Mouse (Mus musculus): Measurements from ENCODE around the gene Tcf25.
"Not testable (repeated sequence)": the region's sequence is repeated elsewhere in the genome, so short reads cannot be mapped to it uniquely, and the experiment has no call there.

The Tcf25 gene

DNA sequence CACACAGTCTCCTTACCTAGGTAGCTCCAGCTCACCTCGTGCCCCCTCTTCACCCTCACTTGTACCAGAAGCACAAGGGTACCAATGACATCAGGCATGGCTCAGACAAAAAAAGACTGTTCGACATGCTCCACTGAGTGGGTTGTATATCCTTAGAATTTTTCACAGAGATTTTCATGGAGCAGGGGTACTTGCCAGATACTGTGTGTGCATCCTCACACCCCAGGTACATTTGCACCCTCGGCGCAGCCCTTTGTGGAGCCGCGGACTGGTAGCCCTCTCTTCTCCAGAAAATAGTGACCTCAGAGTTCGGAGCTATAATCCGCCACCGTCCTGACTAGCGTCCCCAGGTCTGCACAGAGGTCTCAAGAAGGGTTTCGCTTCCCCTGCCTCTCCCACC, 37.2 kb downstream of the Tcf25 start:
- no peak for DNase-seq (ENCODE audit: low read depth, low spot score)

GRCm38 (mm10) chr8:123411246-123411645, 37.7 kb downstream of the Tcf25 start, which contains the start of gene Tubb3:
Gene Tubb3 (plus strand): TSS chr8:123411424.
- peak; percentile 88 for DNase-seq (ENCODE audit: low read depth, low spot score)

DNA sequence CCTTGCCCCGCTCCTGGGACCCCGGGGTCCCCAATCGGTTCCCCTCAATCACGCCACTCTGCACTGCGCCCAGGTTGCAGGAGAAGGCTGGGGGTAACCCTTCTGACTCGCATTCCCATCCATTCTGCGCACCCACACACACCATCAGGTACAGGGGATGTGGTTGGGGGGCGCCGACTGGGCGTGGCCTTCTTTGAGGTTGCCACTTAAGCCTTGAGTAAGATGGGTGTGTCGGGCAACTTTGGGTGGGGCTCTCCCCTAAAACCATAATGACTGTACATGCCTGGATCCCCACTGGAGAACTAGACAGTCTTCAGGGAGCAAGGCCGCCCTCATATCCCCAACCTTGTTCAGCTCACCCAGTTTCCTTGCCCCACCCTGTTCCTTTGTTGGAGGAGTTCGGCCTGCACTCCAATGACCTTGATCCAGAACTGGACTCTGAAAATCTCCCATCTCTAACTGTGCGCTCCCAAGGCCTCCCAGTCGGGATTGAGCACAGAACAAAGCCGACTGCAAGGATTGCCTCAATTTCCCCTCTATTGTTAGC, 38.3 kb downstream of the Tcf25 start:
- DNase-seq (ENCODE audit: low read depth, low spot score) = peak; percentile 84

DNA sequence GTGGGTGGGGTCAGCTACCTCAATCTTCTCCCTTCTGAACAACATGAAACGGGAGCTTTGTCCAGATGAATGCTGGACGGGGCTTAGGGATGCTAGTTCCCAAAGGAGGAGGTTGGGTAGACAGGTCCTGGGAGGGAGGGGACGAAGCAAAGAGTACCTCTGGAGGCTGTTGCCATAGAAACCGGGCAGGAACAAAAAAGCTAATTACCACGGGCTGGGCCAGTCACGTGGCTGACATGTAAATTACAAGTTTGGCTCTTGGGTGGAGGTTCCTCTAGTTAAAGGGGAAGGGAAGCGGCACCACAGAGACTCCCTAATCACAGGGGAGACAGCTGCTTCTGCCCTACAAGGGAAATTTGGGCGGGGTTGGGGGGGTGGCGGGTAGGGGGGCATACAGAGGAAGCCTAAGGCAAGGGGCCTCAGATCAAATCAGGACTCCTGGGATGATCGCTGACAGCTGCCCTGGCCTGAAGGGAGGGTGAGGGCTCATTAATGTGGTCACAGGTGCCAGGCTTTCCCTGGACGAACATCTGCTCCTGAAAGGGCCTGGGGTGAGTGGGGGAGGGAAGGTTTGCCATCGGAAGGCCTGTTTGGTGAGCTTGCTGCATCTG, 39.1 kb downstream of the Tcf25 start:
- peak; percentile 95 for DNase-seq (ENCODE audit: low read depth, low spot score)

DNA sequence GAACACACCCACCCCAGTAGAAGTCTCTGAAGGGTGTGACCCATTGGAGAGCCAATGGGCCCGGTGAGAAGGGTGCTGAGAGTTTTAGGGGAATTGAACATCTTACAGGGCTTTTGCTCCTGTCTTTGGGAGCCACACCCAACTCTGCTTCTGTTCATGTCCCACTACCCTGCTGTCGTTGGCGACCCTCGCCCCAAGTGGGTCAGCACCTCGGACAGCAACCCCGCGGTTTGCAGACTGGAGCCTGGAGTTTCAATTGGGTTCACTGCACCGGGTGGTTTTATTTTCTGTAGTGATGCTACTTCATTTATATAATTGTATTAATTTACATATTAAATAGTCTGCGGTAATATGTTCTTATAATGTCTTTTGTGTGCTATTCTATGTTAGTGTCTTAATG, 40.7 kb downstream of the Tcf25 start:
- DNase-seq (ENCODE audit: low read depth, low spot score) = no peak

DNA sequence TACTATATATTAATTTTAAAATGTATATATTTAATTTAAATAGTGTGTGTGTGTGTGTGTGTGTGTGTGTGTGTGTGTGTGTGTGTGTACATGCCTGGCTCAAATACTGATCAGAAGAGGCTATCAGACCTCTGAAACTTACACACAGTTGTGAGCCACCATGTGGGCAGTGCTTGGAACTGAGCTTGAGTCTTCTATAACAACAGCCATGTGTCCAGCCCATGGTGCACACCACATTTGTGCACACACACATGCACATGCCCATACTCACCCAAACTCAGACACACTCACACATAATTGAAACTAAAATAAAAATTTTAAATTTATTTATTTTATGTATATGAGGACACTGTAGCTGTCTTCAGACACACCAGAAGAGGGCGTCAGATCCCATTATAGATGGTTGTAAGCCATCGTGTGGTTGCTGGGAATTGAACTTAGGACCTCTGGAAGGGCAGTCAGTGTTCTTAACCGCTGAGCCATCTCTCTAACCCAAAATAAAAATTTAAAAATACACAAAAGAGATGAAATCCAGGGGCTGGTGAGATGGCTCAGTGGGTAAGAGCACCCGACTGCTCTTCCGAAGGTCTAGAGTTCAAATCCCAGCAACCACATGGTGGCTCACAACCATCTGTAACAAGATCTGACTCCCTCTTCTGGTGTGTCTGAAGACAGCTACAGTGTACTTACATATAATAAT, 41.6 kb downstream of the Tcf25 start:
- not testable (repeated sequence) for DNase-seq (ENCODE audit: low read depth, low spot score)

- DNase-seq (ENCODE audit: low read depth, low spot score) = peak; percentile 87
These were observed 42.7 kb downstream of the Tcf25 start for GRCm38 (mm10) chr8:123415967-123416943.

GRCm38 (mm10) chr8:123416944-123417555, 43.5 kb downstream of the Tcf25 start:
- no peak for DNase-seq (ENCODE audit: low read depth, low spot score)

GRCm38 (mm10) chr8:123419711-123420110, 46.2 kb downstream of the Tcf25 start:
- no peak for DNase-seq (ENCODE audit: low read depth, low spot score)

- DNase-seq (ENCODE audit: low read depth, low spot score) = no peak
These were observed 47.1 kb downstream of the Tcf25 start for GRCm38 (mm10) chr8:123420525-123421281.

DNA sequence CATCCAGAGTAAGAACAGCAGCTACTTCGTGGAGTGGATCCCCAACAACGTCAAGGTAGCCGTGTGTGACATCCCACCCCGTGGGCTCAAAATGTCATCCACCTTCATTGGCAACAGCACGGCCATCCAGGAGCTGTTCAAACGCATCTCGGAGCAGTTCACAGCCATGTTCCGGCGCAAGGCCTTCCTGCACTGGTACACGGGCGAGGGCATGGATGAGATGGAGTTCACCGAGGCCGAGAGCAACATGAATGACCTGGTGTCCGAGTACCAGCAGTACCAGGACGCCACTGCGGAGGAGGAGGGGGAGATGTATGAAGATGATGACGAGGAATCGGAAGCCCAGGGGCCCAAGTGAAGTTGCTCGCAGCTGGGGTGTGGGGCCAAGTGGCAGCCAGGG, 47.8 kb downstream of the Tcf25 start:
- no peak for DNase-seq (ENCODE audit: low read depth, low spot score)

DNA sequence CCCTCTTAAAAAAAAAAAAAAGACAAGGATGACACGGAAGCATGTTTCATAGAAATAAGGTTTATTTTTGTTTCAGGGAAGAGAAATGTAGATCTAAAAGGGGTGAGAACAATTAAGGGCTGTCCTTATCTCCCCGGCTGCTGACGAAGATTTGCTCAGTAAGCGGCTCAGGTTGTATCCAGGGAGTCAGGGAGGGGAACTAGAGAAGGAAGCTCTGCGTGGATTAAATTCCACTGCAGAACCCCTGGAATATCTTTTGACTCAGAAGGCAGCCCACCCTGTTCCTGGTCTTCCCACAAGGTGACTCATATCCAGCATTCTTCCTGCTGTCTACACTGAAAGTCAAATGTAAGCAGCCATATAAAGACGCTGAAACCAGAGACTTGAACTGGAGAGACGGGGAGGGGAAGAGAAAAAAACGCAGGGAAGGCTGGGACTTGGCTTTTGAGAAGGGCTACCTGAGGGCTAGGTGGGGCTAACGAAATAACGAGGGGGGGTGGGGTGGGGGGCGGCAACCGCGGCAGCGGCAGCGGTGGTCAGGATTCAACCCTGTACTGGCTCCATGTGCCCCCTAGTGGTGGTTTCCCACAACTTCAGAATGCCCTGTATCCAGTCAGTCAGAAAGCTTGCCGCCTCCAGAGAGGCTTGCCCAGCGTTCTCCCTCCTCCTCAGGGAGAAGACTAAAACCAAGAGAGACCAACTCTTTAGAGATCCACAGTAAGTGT, 48.7 kb downstream of the Tcf25 start:
- DNase-seq (ENCODE audit: low read depth, low spot score) = peak; percentile 84

- no peak for DNase-seq (ENCODE audit: low read depth, low spot score)
These were observed 49.2 kb downstream of the Tcf25 start for GRCm38 (mm10) chr8:123422781-123423159.

DNA sequence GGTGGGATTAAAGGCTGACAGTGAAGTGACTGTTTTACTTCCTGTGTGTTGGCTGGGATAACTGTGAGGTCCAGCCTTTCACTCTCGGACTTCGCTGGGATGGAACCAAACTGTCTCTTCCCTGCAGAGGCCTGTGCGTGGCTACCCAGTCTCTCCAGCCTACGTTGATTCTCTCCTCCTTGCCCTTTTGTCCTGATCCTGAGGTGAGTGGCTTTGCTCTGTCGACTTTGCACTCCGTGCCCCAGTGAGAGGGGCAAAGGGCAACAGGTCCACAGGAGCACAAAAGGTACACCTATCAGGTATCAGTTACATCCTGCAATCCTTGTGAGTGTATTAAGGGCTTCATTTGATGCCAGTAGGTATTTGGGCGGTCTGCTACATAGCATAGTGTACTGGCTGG, 49.9 kb downstream of the Tcf25 start, which contains the start of gene Def8:
Gene Def8 (plus strand): TSS at position 87 of the 400 bp plus-strand sequence.
- no peak for DNase-seq (ENCODE audit: low read depth, low spot score)

DNA sequence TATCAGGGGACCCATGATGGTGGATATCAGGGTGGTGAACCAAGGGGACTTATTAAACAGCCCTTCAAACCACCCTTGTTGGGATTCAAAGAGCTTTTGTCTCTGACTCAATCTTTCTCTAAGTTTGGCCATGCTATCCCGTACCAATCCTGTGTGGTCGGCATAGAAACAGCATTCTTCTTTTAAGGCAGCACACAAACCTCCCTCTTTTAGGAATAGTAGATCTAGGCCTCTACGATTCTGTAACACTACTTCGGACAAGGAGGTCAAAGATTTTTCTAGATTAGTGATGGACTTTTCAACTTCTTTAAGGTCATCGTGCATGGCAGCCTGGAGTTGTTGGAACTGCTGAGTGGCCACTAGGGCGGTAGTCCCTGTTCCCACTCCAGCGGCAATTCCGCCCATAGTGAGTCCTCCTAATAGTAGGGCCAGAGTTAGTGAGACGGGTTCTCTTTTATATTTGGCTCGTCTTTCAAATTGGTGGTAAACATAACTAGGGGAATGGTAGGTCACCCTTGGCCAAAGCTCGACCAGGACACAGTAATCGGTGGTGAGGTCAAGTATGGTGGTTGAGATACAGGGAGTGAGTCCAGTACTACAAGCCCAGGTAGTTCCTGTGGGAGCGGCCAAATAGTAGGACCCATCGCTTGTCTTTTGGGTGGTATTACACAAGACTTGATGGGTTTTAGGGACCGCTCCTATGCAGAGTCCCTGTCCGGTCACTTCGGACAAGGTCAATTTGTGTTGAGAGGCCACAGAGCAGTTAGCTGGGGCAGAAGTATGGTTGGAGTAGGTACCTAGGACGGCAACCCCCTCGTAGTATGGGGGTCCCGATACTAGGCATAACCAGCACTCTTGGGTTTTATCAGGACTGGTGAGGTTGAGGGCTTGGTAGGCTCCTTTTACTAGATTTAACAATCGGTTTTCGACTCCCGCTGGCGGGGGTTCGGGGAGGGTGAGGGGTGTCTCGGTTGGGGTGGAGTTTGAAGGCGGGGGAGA, 53.3 kb downstream of the Tcf25 start:
- peak; percentile 77 for DNase-seq (ENCODE audit: low read depth, low spot score)

- peak; percentile 70 for DNase-seq (ENCODE audit: low read depth, low spot score)
These were observed 54.2 kb downstream of the Tcf25 start for GRCm38 (mm10) chr8:123427639-123428275.

- DNase-seq (ENCODE audit: low read depth, low spot score) = peak; percentile 64
These were observed 54.9 kb downstream of the Tcf25 start for GRCm38 (mm10) chr8:123428343-123428893.
